Mouse (Mus musculus): ENCODE measurements around the gene Fhod1.

Fhod1 gene

DNA sequence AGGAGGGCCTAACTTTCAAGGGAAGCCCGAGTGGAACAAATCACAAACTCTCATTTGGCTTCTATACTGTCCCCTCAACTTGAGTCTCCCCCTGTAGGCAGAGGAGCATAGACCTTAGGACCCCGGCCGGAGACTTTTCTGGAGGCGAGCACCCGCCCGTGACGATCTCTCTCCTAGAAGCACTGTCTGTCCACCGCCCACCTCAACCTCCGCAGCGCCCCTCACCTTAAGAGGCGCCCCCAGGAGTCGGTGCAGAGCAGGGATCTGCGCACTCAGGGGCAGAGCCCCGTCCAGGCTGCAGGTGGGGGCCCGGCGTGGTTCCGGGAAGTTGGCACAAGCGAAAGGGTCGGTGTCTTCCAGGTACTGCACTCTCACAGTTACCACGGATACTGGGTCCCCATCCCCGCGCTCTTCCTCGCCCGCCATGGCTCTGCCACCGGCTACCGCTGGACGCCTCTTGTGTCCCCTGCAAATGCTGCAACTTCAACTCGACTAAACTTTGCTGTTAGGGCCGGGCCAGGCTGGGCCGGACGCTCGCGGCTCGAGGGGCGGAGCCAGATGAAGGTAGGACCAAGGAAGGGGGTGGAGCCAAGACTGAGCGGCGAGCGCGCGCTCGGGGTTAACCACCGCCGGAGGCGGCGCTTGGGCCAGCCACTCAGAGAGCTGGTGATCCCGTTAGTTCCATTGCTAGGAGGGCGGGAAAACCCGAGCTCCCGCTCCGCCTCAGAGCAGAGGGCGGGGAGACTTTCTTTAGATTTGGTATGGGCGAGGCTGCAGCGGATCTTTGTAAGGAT lies at the start of gene Fhod1:
Gene Fhod1 (minus strand): TSS at position 526 of the 794 bp plus-strand sequence.
- in situ Hi-C loops (cut with MboI; ENCODE audit: low sequenced_read_pairs): no loop called here

DNA sequence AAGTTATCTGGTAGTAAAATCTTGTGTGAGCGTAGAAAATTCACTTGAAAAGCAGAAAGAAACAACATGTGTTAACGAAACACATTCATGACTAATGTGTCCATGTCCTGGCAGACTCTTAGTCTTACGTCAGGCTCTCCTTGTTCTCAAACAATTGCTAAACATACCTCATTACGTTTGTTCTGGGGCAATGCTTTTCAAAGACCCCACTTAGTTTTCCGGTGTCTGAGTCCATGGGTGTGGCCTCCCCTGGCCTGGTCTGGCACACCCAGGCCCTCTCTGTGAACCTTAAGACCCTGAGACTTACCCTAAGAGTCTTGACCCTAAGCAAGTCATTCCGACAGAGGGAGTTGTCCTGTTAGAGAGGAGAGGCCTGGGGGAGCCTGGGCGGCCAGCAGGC lies 46.2 kb upstream of the Fhod1 start:
- in situ Hi-C loops (cut with MboI; ENCODE audit: low sequenced_read_pairs): no loop called here

DNA sequence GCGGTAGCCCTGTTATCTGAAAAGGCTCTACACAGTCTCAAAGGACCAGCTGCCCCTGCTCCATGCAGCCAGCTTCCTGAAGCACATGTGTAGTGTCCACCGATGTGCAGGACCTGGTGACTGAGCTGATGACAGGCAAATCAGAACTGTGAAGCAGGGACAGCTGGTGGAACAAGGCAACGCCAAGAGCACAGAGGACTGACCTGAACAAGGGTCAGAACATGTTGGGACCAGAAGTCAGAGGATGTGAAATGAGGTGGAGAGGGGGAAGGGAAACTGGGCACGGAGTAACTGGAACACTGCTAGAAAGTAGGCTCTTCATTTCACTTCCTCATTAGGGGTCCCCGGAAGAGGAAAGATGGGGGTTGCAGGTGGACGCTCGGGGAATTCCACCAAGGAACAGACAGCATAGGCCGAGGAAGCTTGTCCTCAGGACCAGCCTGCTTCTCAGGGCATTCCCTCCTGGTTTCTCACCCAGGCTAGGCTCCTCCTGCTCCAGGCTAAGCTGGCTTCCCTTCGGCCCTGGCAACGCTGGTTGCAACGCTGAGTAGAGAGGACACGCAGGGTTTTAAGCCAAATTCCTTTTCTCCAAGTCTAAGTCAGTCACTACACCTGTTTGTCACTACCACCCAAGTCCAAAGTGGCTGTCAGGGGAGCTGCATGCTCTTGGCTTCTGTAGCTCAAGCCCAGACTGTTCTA lies 45.5 kb upstream of the Fhod1 start:
- in situ Hi-C loops (cut with MboI; ENCODE audit: low sequenced_read_pairs): no loop called here

DNA sequence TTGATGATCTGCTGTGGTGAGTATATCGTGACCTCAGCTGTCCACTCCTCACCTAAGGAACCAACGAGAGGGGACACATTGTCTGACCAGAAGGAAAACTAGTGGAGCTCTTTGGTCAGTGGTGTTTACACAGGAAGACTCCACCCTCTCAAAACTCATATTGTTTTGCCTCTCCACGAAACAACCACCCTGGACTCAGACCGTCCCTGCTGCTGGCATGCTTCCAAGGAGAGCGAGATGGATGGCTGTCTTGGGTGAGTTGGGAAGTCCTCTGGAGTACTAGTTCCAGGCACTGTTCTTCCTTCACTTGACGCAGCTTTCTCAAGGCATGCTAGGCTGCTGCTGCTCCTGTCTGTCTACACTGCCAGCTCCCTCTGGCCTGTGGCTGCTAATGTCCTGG lies 41.3 kb upstream of the Fhod1 start:
- in situ Hi-C loops (cut with MboI; ENCODE audit: low sequenced_read_pairs): no loop called here

DNA sequence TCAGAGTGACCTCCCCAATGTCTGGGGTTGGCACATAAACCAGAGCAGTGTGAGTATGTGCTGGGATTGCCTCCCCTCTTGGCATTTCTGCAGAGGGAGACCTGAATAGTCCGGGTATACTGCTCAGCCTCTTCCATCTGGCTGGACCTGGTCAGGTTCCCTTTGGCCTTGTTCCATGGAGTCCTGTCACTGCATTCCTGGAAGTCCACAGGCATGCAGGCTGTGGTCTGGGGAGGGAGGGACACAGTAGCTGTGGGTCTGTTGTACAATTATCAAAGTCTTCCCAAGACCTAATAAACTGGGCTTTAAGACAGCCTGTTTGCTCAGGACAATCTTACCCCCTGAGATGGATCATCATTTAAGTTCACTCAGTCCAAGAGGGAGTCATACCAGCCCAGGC lies 39.4 kb upstream of the Fhod1 start:
- in situ Hi-C loops (cut with MboI; ENCODE audit: low sequenced_read_pairs): no loop called here

DNA sequence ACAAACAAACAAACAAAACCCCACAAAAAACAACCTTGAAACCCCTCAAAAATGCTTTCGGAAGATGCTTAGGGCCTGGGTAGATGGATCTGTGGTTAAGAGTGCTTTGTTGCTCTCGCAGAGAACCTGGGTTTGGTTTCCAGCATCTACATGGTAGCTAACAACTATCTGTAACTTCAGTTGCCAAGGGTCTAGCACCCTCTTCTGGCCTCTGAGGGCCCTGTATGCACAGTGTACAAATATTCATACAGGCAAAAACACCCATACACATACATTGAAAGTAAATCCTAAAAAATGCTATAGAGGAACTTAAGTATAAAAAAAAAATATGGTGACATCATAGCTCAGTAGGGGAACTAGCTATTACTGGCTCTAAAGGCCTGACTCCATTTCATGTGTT lies 36.3 kb upstream of the Fhod1 start:
- in situ Hi-C loops (cut with MboI; ENCODE audit: low sequenced_read_pairs): no loop called here

DNA sequence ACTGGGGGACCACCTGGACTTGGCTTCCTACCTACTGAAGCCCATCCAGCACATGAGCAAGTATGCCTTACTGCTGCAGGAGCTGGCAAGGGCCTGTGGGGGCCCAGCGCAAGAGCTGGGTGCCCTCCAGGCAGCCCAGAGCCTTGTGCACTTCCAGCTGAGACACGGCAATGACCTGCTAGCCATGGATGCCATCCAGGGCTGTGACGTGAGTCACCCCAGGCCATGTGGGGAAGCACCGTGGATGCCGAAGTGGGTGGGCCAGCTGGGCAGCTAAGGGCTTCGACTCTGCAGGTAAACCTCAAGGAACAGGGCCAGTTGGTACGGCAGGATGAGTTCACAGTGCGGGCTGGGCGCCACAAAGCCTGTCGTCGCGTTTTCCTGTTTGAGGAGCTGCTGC lies 32.6 kb upstream of the Fhod1 start:
- in situ Hi-C loops (cut with MboI; ENCODE audit: low sequenced_read_pairs): no loop called here

DNA sequence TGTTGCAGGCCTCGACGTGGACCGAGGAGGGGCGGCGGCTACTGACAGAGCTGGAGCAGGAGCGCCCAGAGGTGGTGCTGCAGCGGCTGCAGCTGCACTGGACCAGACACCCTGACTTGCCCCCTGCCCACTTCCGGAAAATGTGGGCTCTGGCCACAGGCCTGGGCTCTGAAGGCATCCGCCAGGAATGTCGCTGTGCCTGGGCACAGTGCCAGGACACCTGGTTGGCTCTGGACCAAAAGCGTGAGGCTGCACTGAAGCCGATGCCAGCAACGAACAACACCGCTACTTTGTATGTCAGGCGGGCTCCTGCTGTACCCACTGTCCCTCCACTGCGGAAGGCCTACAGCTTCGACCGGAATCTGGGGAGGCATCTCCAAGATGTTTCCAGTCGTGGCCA lies 30.9 kb upstream of the Fhod1 start:
- in situ Hi-C loops (cut with MboI; ENCODE audit: low sequenced_read_pairs): no loop called here

DNA sequence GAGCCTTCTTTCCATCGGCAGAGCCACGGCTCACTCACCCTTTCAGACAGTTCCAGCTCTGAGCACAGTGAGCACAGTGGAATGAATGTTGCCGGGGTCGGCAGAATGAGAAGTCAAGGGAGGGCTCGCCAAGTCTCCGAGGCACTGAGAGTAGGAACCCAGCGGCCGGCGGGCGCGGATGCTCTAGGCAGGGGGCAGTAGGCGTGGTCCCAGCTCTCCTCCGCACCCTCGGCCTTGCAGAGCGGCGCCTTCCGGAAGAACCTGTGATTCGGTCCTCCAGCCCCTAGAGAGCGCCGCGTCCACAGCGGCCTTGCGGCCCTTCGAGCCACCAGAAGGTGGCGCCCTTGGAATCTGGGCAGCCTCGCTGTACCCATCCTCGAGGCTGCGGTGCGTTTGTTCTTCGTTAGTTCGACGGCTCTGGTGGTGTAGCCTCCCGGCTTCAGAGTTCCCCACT lies 26.8 kb upstream of the Fhod1 start:
- in situ Hi-C loops (cut with MboI; ENCODE audit: low sequenced_read_pairs): no loop called here

DNA sequence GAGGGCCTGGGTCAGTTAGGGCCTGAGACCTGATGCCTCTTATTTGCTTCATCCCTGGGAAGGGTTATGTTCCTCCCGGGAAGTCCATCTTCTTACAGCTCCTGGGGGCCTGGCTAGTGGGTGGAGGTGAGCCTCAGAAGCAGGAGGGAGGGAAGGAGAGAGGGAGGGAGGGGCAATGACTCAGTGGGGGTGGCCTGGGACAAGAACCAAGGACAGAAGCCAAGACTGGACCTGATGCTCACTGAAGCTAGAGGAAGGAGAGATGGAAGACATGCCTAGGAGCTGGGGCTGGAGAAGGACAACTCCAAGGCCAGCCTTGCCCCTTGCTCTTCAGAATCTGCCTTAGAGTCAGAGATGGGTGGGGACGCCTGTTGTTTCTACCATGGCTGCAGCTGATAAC lies 25.3 kb upstream of the Fhod1 start, which contains the start of gene Plekhg4:
Gene Plekhg4 (plus strand): TSS at position 243 of the 400 bp plus-strand sequence.
- in situ Hi-C loops (cut with MboI; ENCODE audit: low sequenced_read_pairs): no loop called here

DNA sequence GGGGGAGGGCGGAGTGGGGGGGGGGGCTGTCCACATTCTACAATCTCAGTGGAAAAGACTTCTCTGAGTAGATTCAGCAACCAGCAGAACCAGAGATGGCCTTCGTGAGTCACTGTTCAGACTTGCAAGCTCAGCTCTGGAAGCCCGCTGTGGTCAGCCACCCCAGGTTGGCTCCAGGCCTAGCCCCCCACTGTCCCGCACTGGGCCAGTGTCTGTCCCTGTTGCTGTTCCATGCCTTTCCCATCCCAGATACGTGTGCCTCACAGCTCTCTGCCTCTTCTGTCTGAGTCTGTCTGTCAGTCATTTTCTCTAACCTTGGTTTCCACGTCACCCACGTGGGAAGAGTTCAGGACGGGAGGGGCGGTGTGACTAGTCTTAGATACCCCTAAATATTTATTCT lies 24.7 kb upstream of the Fhod1 start:
- in situ Hi-C loops (cut with MboI; ENCODE audit: low sequenced_read_pairs): no loop called here

DNA sequence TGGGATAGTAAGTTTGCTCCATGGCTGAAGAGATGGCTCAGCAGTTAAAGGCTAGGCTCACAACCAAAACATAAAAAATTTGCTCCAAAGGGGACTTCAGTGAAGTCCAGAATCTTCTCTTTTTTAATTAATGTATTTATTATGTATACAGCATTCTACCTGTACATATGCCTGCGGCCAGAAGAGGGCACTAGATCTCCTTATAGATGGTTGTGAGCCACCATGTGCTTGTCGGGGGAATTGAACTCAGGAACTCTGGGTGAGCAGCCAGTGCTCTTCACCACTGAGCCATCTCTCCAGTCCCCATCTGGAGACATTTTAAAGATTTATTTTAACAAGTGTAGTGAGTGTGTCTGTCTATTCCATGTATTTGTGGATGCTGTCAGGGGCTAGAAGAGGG lies 19.4 kb upstream of the Fhod1 start:
- in situ Hi-C loops (cut with MboI; ENCODE audit: low sequenced_read_pairs): no loop called here

DNA sequence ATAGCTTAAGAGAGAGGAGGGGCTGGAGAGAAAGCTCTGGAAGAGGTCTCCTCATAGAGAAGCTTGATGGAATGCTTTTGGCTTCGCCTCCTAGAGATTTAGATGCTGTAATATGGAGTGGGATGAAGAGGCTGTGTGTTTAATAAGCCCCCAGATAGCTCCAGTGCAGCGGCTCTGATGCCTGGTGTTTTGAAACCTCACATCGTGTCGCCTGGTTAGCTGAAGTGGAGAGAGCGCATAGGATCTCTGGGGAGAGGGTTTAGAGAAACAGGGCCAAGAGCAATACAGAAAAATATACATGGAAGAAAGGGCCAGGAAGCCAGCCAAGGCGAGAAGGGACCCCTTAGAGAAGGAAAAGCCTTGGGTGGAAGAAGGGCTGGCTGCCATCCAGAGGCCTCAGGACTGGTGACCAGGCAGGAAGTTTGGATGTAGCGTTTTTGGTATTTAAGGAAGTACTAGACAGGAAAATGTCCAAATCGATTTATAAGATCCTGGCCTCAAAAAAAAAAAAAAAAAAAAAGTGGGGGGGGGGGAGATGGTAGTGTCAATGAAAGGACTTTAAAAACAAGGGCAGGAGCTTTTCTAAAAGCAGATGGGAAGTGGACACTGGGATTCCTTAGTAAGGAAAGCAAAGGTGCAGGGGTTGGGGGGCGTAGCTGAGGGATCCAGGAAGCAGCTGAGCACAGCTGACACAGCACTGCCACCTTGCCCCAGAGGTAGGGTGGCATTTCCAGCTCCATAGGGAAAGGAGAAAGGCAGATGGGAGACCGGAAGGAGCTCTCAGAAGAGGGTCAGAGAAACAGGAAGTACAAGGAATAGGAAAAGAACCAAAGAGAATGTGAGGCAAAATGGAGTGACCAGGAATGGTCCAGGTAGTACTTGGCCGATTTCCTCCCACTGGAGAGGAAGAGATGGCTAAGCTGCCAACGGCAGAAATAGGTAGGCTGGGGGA lies 14.3 kb upstream of the Fhod1 start:
- in situ Hi-C loops (cut with MboI; ENCODE audit: low sequenced_read_pairs): no loop called here

DNA sequence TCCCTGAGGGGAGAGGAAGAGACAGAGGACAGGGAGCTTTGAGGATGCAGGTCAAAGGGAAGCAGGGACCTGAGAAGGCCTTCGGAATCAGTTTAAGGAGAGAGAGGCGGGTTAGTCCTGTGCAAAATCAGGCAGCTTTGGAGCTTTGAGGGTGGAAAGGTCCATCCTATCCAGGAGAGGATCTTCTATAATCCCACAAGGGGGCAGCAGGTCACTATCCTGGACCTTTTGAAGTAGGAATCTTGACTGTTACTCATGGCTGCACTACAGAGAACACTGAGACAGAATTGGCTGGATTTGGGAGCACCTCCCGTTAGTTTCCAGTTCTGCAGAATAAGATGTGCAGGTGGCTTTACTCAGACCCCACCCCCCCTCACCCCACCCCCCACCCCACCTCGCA lies 11.9 kb upstream of the Fhod1 start:
- in situ Hi-C loops (cut with MboI; ENCODE audit: low sequenced_read_pairs): no loop called here

DNA sequence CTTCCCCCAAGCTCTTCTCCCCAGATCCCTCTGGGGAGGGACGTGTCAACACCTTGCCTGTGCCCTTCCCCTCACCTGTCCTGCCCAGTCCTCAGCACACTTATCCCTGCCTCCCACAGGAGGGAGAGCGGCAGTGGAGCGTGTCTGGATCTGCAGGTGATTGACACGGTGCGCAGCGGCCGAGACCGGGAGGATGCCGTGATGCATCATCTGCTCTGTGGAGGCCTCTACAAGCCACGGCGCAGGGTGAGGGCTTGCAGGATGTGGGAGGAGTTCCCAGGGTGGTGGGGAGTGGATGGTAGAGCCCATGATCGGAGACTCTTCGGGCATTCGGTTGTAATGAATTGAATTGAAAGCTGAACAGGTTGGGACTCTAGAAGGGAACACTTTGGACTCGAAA lies 11.5 kb upstream of the Fhod1 start:
- in situ Hi-C loops (cut with MboI; ENCODE audit: low sequenced_read_pairs): no loop called here

DNA sequence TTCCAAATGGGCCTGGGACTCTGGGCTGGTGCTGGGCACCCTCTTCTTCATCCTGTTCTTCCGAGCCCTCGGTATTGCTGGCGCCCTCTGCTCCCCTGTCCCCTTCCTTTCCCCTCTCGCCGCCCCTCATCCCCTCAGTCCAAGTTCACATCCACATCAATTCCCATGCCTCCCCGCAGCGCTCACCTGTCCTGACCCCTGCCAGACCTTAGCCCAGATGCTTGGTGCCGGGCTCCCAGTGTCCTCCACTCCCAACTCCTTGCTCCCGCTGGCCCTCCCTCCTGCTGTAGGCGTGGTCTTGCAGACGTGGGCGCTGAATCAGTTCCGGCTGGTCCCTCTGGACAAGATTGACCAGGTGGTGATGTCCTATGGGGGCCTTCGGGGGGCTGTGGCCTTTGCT lies 8.9 kb upstream of the Fhod1 start:
- in situ Hi-C loops (cut with MboI; ENCODE audit: low sequenced_read_pairs): no loop called here

DNA sequence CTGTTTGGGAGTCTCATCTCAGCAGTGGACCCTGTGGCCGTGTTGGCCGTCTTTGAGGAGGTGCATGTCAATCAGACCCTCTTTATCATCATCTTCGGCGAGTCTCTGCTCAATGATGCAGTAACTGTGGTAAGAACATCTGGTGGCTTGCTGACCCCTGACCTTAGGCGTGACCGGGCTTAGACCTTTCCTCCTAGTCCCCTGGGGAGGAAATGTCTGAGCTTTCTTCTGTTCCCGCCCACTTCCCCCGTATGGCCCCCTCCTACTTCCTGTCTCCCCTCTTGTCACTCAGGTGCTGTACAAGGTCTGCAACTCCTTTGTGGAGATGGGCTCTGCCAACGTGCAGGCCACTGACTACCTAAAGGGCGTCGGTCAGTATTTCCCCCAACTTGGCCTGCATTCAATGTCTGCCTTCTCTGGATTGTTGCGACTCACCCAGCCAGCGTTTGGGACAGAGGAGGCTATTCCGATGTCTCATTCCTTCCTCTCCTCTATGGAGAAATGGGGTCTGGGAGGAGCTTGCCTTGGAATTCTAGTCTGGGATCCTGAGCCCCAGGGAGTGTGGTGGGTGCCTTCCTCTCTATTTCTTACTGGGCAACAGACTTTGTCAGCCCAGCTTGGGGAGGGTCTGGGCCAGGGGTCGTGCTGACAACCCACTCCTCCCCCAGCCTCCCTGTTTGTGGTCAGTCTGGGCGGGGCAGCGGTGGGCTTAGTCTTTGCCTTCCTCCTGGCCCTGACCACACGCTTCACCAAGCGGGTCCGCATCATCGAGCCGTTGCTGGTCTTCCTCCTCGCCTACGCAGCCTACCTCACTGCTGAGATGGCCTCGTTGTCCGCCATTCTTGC lies 7.6 kb upstream of the Fhod1 start:
- in situ Hi-C loops (cut with MboI; ENCODE audit: low sequenced_read_pairs): no loop called here

DNA sequence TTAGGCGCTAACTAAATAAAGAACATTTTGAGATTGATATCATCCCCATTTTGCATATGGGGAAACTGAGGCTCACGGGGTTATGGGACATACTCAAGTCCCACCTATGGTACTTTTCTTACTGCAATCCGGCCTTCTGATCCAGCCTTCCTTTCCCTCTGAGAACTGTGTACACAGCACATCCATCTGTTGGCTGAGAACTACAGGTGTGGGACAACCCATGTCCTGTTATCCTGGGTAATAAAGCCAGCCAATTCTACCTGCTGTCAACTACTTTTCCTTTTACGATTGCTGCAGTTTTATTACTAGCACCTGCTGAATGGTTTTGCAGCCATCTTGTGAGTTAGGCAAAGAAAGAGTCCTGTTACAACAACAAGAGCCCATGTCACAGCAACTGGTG lies 6.8 kb upstream of the Fhod1 start:
- in situ Hi-C loops (cut with MboI; ENCODE audit: low sequenced_read_pairs): no loop called here

DNA sequence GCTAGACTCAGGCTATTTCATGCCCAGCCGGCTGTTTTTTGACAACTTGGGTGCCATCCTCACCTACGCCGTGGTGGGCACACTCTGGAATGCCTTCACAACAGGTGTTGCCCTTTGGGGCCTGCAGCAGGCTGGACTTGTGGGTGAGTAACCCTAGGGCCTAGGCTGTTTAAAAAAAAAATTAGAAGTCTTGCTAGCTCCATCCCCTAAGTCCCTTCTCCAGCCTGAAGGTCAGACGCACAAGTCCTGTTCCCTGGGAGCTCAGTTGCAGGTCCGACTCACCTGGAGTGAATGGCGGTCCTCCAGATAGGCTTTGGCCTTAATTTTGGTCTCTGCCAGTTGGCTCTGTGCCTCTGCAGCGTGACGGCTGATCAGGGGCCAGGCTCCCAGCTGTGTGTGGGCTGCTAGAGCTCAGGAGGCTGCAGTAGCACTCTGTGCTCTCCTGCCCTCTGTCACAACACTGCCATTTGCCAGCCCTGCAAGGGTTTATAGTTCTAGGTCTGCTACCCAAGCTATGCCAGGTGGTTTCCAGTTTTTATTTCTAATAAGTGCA lies 5.9 kb upstream of the Fhod1 start:
- in situ Hi-C loops (cut with MboI; ENCODE audit: low sequenced_read_pairs): no loop called here

DNA sequence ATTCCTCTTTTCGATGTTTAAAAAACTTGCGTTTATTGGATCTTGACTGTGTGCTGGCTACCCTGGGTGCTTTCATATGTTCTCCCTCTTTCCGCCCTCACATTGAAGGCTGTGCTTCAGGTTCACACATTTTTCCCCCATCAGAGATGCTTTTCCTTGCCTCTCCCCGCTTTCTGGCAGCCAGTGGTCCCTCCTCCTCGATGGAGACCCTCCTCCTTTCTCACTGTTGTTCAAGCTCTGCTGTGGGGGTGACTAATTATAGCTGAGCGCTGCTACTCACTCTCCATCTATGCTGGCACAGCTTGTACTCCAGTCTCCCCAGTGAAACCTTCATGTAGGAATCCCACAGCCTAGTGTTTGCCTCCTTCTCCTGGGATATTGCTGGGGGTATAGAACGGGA lies 2.4 kb upstream of the Fhod1 start:
- in situ Hi-C loops (cut with MboI; ENCODE audit: low sequenced_read_pairs): no loop called here
